36 mouse cellular contexts compared by ENCODE assay signal in genomic region chr10:86783561-86783960, GRCm38 (mm10). TPM values are rescaled to one million over a fixed set of nuclear protein-coding genes. Genes with fewer than 3 reads are reported as not detected.
A peak's percentile ranks its signal among the peaks of the same experiment; 100 is the strongest.
DNase-seq lines count a peak whose midpoint lies in the region; ATAC-seq and TF ChIP-seq lines count a peak whose summit lies in the region.
"Had no signal": no experiment of that assay in that cellular context is flagged by ENCODE, and none has a peak within 500 bp of the region (broad histone marks: within the 10 kb centered on the region; RNA-seq: fewer than 3 reads in every experiment).

No protein-coding gene starts in this region.

- TF ChIP-seq EP300 in stomach, postnatal 0 days (optimal IDR thresholded peaks at IDR 0.05): no peak

- H3K27me3 ChIP-seq in stomach, postnatal 0 days (ENCODE audit: control insufficient read depth, insufficient read depth, low read length): no peaks in the 10 kb centered on the region
- H3K27me3 ChIP-seq: CH12.LX; forebrain, embryonic 15.5 days; heart, embryonic 12.5 days; heart, embryonic 15.5 days; Patski had no signal

- DNase-seq in adrenal gland, adult (ENCODE audit: inconsistent age in 2 of 2, low spot score in 1 of 2): peak; percentile 2 to 41
- DNase-seq in adrenal gland, postnatal 36 days: no peak
- DNase-seq in layer of hippocampus, adult 2 months (ENCODE audit: low spot score in 2 of 2): peak in 1 of 2 experiments; percentile 4
- no peak for DNase-seq in layer of hippocampus, adult 18-20 months (ENCODE audit: low spot score in 2 of 2)
- DNase-seq in lung, postnatal 36 days: peak; percentile 11
- no peak for DNase-seq in lung, postnatal 25 days (ENCODE audit: low spot score)
- DNase-seq in stomach, postnatal 0 days (ENCODE audit: low spot score): peak; percentile 37
- DNase-seq in retina, embryonic 14.5 days (ENCODE audit: low spot score): no peak
- DNase-seq: adrenal gland, postnatal 14 days; B cell, adult 2 months; cerebellum, adult 11-12 months; cerebellum, adult 8-10 months; cerebellum, postnatal 10 days; cerebellum, postnatal 36 days; embryo, embryonic 11 days; gastrocnemius, postnatal 10 days; gastrocnemius, postnatal 36 days; heart, adult 18-20 months; heart, postnatal 10 days; heart, postnatal 4 days had no signal

- H3K27ac ChIP-seq in layer of hippocampus, adult 2 months: peak overlapping the region; percentile 11; the same call in 1 of the 2 replicates
- H3K27ac ChIP-seq in stomach, postnatal 0 days (replicated peaks): no peak overlapping the region
- H3K27ac ChIP-seq: embryonic facial prominence, embryonic 10.5 days; embryonic facial prominence, embryonic 13.5 days; forebrain, embryonic 15.5 days; heart, embryonic 15.5 days; hindbrain, embryonic 14.5 days; hindbrain, postnatal 0 days had no signal

- H3K4me1 ChIP-seq in stomach, postnatal 0 days (replicated peaks; ENCODE audit: control insufficient read depth, insufficient read depth): 0 out of 2 replicates have a peak, but pooled peaks cover 2% of the 10 kb centered on the region

- no peak for TF ChIP-seq CTCF in layer of hippocampus, adult 2 months (conservative IDR thresholded peaks at IDR 0.05)
- TF ChIP-seq CTCF in stomach, postnatal 0 days (IDR thresholded peaks at IDR 0.05; ENCODE audit: low read depth): no peak

- no peak overlapping the region; the same call in 1 of the 2 replicates for H3K4me2 ChIP-seq in stomach, postnatal 0 days (replicated peaks; ENCODE audit: low read depth)
- H3K4me2 ChIP-seq: embryonic facial prominence, embryonic 13.5 days; forebrain, embryonic 12.5 days; forebrain, embryonic 15.5 days; heart, embryonic 12.5 days; heart, embryonic 15.5 days; hindbrain, embryonic 14.5 days had no signal

- peak; percentile 16; the same call in 1 of the 2 replicates for ATAC-seq in stomach, postnatal 0 days (ENCODE audit: low FRiP score, low TSS enrichment)
- ATAC-seq: forebrain, embryonic 15.5 days; hindbrain, postnatal 0 days; Patski had no signal

- no peak overlapping the region for H3K4me3 ChIP-seq in layer of hippocampus, adult 2 months
- H3K4me3 ChIP-seq in stomach, postnatal 0 days (ENCODE audit: low read depth, low read length): no peak overlapping the region
- H3K4me3 ChIP-seq: embryonic facial prominence, embryonic 10.5 days; embryonic facial prominence, embryonic 13.5 days; erythroblast, embryonic 14.5 days; forebrain, embryonic 12.5 days; forebrain, embryonic 15.5 days; heart, embryonic 12.5 days; heart, embryonic 15.5 days had no signal

- no peak overlapping the region for H3K9ac ChIP-seq in stomach, postnatal 0 days (ENCODE audit: low read length)
- H3K9ac ChIP-seq: forebrain, embryonic 12.5 days; forebrain, embryonic 15.5 days; heart, embryonic 12.5 days; heart, embryonic 15.5 days; hindbrain, embryonic 14.5 days had no signal

- no peaks in the 10 kb centered on the region for H3K9me3 ChIP-seq in stomach, postnatal 0 days (ENCODE audit: control insufficient read depth, low read length)
- H3K9me3 ChIP-seq: embryonic facial prominence, embryonic 10.5 days; embryonic facial prominence, embryonic 13.5 days; forebrain, embryonic 12.5 days; forebrain, embryonic 15.5 days; G1E; heart, embryonic 12.5 days; heart, embryonic 15.5 days had no signal

- H3K36me3 ChIP-seq in stomach, postnatal 0 days (ENCODE audit: control insufficient read depth, insufficient read depth, low read length): no peaks in the 10 kb centered on the region
- H3K36me3 ChIP-seq: embryonic facial prominence, embryonic 10.5 days; embryonic facial prominence, embryonic 13.5 days; forebrain, embryonic 12.5 days; forebrain, embryonic 15.5 days; heart, embryonic 12.5 days; heart, embryonic 15.5 days had no signal

- 62% methylated on average over 5 of the region's 5 CpGs for WGBS in stomach, postnatal 0 days

RNA-seq across cellular contexts. Expression of gene Nt5dc3, which starts 4.8 kb away (rescaled TPM):
- 10 to 100 TPM; 35.7 to 60.4 TPM for total RNA-seq in adrenal gland, postnatal 36 days (2021)
- total RNA-seq in layer of hippocampus, adult 2 months (2021): 100 to 1,000 TPM; 126 to 148 TPM
- 100 to 1,000 TPM; 132 to 138 TPM for total RNA-seq in layer of hippocampus, adult 18-20 months (2021)
- polyA plus RNA-seq in stomach, postnatal 0 days (2015; fragmentation: Nextera tagmentation; extraction: Ambion mirVana): 1.2 TPM in 2 replicates

RNA-seq across cellular contexts. Expression of gene Gm49358, which starts 19.8 kb away (rescaled TPM):
- total RNA-seq in adrenal gland, postnatal 36 days (2021): 10 to 100 TPM; 10.7 to 17.5 TPM
- 10 to 100 TPM; 42.5 to 54.0 TPM for total RNA-seq in layer of hippocampus, adult 2 months (2021)
- total RNA-seq in layer of hippocampus, adult 18-20 months (2021): 10 to 100 TPM; 29.2 to 41.2 TPM
- polyA plus RNA-seq in stomach, postnatal 0 days (2015; fragmentation: Nextera tagmentation; extraction: Ambion mirVana): not detected in 2 replicates
- total RNA-seq: G1E had no signal
- polyA plus RNA-seq: adrenal gland, adult 2 months; brain, embryonic 14.5 days; cortical plate, adult 2 months; embryonic facial prominence, embryonic 10.5 days; embryonic facial prominence, embryonic 13.5 days; erythroblast, embryonic 14.5 days; forebrain, embryonic 12.5 days; forebrain, embryonic 15.5 days; G1E; heart, embryonic 12.5 days; heart, embryonic 15.5 days; hindbrain, embryonic 11.5 days; hindbrain, postnatal 0 days had no signal

Comparison
In these comparisons a context has a peak if more than half of its experiments do, and no peak if none do; other contexts are left out.
1. DNase-seq: peak in adrenal gland, adult (2 of 2), lung, postnatal 36 days (single experiment) and stomach, postnatal 0 days (single experiment); none in adrenal gland, postnatal 36 days (0 of 2), layer of hippocampus, adult 18-20 months (0 of 2), lung, postnatal 25 days (single experiment) and retina, embryonic 14.5 days (single experiment).